Mouse (Mus musculus): ENCODE measurements around the gene Pnpla3. TPM values are rescaled to one million over a fixed set of nuclear protein-coding genes. Genes with fewer than 3 reads are reported as not detected.

The Pnpla3 gene
- polyA plus RNA-seq (2015; fragmentation: Nextera tagmentation; extraction: Ambion mirVana): not detected in 2 replicates

GRCm38 (mm10) chr15:84167600-84167999 is at the start of gene Pnpla3:
Pnpla3 (plus strand) TSS chr15:84167837.

GRCm38 (mm10) chr15:84123075-84123474 is 44.6 kb upstream of the Pnpla3 start, which contains the start of gene Pnpla5:
Pnpla5 (minus strand) TSS chr15:84123175.

GRCm38 (mm10) chr15:84192058-84192791 is 24.6 kb downstream of the Pnpla3 start, which contains the start of gene Samm50:
Samm50 (plus strand) TSS chr15:84192241.

GRCm38 (mm10) chr15:84231721-84232561 is 64.3 kb downstream of the Pnpla3 start, which contains the start of gene Parvb:
Parvb (plus strand) TSS chr15:84232043.

Other genes with a start within 250 kb of the Pnpla3 start
- gene Efcab6, start 102.5 kb upstream of the Pnpla3 start, polyA plus RNA-seq (2015; fragmentation: Nextera tagmentation; extraction: Ambion mirVana): 0.16 and 0.47 TPM in 2 replicates
- 0.22 and 0.34 TPM in 2 replicates for gene Sult4a1, start 62.1 kb upstream of the Pnpla3 start, polyA plus RNA-seq (2015; fragmentation: Nextera tagmentation; extraction: Ambion mirVana)
- not detected in 2 replicates for gene Pnpla5, start 44.7 kb upstream of the Pnpla3 start, polyA plus RNA-seq (2015; fragmentation: Nextera tagmentation; extraction: Ambion mirVana)
- gene Samm50, start 24.4 kb downstream of the Pnpla3 start, polyA plus RNA-seq (2015; fragmentation: Nextera tagmentation; extraction: Ambion mirVana): 83.4 and 89.6 TPM in 2 replicates
- gene Parvb, start 64.2 kb downstream of the Pnpla3 start, polyA plus RNA-seq (2015; fragmentation: Nextera tagmentation; extraction: Ambion mirVana): 8.1 and 9.5 TPM in 2 replicates
- 22.7 and 31.4 TPM in 2 replicates for gene Parvg, start 156.2 kb downstream of the Pnpla3 start, polyA plus RNA-seq (2015; fragmentation: Nextera tagmentation; extraction: Ambion mirVana)